Mouse (Mus musculus) neural tube, embryonic 11.5 days (tissue): Measurements from ENCODE around the gene Ramp1. TPM values are rescaled to one million over a fixed set of nuclear protein-coding genes. Genes with fewer than 3 reads are reported as not detected.

Experiments
- ATAC-seq: fragments of 200-750 bp; cut with Nextera tagmentation; 2 replicates; pipeline ENCODE4 v1.8.0; 2017; ENCODE audit warnings: moderate number of reproducible peaks, mild to moderate bottlenecking, moderate TSS enrichment, moderate library complexity; ENCODE audit not compliant: insufficient read depth, low FRiP score, low TSS enrichment
- DNase-seq: peaks from one replicate; pipeline ENCODE4 v3.0.0-alpha.2; 2015; ENCODE audit warnings: low spot score
- H3K27ac ChIP-seq: fragments of 300-500 bp; sonication (generic); 2 replicates; pipeline ENCODE4 v1.5.1; 2014; ENCODE audit warnings: low read depth, mild to moderate bottlenecking, low read length
- H3K27me3 ChIP-seq: fragments of 300-500 bp; sonication (generic); 2 replicates; pipeline ENCODE4 v1.6.1; 2014; ENCODE audit warnings: mild to moderate bottlenecking, low read length, mixed read lengths; ENCODE audit not compliant: control insufficient read depth, insufficient read depth
- H3K36me3 ChIP-seq: fragments of 300-500 bp; sonication (generic); 2 replicates; pipeline ENCODE4 v1.6.1; 2014; ENCODE audit warnings: mild to moderate bottlenecking, low read length, moderate library complexity, mixed read lengths; ENCODE audit not compliant: control insufficient read depth, insufficient read depth
- H3K4me1 ChIP-seq: fragments of 300-500 bp; sonication (generic); 2 replicates; pipeline ENCODE4 v1.6.1; 2014; ENCODE audit warnings: low read length, mixed read lengths; ENCODE audit not compliant: control insufficient read depth, insufficient read depth
- H3K4me2 ChIP-seq: fragments of 300-500 bp; sonication (generic); 2 replicates; pipeline ENCODE4 v1.6.1; 2014; ENCODE audit warnings: low read depth, mild to moderate bottlenecking, moderate library complexity
- H3K4me3 ChIP-seq: fragments of 300-500 bp; sonication (generic); 2 replicates; pipeline ENCODE4 v1.5.1; 2014; ENCODE audit warnings: low read depth, low read length
- H3K9ac ChIP-seq: fragments of 300-500 bp; sonication (generic); 2 replicates; pipeline ENCODE4 v1.6.1; 2014; ENCODE audit warnings: mild to moderate bottlenecking, low read length
- H3K9me3 ChIP-seq: fragments of 300-500 bp; sonication (generic); 2 replicates; pipeline ENCODE4 v1.6.1; 2016; ENCODE audit warnings: low read length; ENCODE audit not compliant: control insufficient read depth
- WGBS: fragments of 180-500 bp; shearing (Covaris S2); extraction: QIAGEN DNeasy Blood & Tissue Kit; methylation state at CpG from one replicate; pipeline ENCODE4 v1.1.7; 2014; 5-methylcytosine and 5-hydroxymethylcytosine counted together
- polyA plus RNA-seq: library from polyadenylated mRNA; unstranded; fragments of >200 nt; fragmentation: Nextera tagmentation; extraction: Ambion mirVana; gene quantifications from 2 replicates; pipeline ENCODE4 v1.2.1, GENCODE M21; 2014

Ramp1 gene
- polyA plus RNA-seq, 1 experiment from 2014 or later, result 1.2 TPM

DNA sequence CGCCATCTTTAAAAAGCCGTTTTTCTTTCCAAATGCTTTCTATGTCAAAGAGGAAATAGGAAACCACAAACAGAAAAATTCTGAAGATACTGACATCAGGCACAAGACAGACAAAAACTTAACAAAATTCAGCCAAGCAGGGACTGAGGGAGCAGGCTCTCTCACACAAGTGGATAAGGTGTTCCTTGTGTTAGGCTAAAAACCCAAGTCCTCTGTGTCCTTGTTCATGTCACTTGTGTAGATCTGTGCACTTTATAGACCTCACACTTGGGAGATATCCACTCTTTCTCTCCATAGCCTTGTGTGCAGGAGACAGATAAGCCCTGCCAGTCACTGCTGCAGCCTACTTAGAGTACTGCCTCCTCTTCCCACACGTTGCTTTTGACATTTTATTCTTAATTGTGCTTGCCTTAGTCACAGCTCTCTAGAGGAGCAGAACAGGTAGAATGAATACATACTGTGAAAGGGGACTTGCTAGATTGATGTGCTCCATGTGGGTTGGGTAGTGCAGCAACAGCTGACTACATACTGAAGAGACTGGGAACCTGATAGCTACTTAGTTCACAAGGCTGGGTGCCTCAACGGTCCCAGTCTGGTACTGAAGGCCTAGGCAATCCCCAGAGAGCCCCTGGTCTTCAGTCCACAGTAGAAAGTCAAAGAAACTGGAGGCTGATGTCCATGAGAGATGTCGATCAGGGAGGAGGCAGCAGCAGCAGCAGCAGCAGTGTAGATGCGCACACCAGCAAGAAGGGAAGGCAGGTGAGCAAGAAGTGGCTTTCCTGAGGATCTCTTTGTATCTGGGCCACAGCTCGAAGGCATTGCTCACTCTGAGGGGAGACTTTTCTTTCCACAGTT lies 8.4 kb downstream of the Ramp1 start:
- no peak overlapping the region for H3K4me2 ChIP-seq
- H3K27me3 ChIP-seq, result no peaks in the 10 kb centered on the region
- H3K4me1 ChIP-seq, result no peaks in the 10 kb centered on the region
- H3K36me3 ChIP-seq, result no peaks in the 10 kb centered on the region
- 87% methylated on average over 7 of the region's 7 CpGs for WGBS
- H3K9ac ChIP-seq, result no peak overlapping the region
- no peaks in the 10 kb centered on the region for H3K9me3 ChIP-seq
- ATAC-seq, result no peak
- no peak overlapping the region for H3K27ac ChIP-seq
- no peak overlapping the region for H3K4me3 ChIP-seq
- no peak for DNase-seq

GRCm38 (mm10) chr1:91188851-91189460 lies 9.3 kb downstream of the Ramp1 start:
- no peak overlapping the region for H3K4me3 ChIP-seq
- H3K9ac ChIP-seq, result no peak overlapping the region
- no peaks in the 10 kb centered on the region for H3K4me1 ChIP-seq
- no peaks in the 10 kb centered on the region for H3K27me3 ChIP-seq
- 93% methylated on average over 10 of the region's 10 CpGs for WGBS
- no peak overlapping the region for H3K27ac ChIP-seq
- H3K4me2 ChIP-seq, result no peak overlapping the region
- H3K9me3 ChIP-seq, result no peaks in the 10 kb centered on the region
- H3K36me3 ChIP-seq, result no peaks in the 10 kb centered on the region
- no peak for ATAC-seq
- no peak for DNase-seq

GRCm38 (mm10) chr1:91192184-91192583 lies 12.6 kb downstream of the Ramp1 start:
- H3K36me3 ChIP-seq, result no peaks in the 10 kb centered on the region
- H3K27ac ChIP-seq, result no peak overlapping the region
- 80% methylated on average over 8 of the region's 8 CpGs for WGBS
- no peaks in the 10 kb centered on the region for H3K9me3 ChIP-seq
- no peak overlapping the region for H3K4me3 ChIP-seq
- H3K9ac ChIP-seq, result no peak overlapping the region
- DNase-seq (no peak), ATAC-seq (no peak)
- no peaks in the 10 kb centered on the region for H3K4me1 ChIP-seq
- no peak overlapping the region for H3K4me2 ChIP-seq
- H3K27me3 ChIP-seq, result no peaks in the 10 kb centered on the region

DNA sequence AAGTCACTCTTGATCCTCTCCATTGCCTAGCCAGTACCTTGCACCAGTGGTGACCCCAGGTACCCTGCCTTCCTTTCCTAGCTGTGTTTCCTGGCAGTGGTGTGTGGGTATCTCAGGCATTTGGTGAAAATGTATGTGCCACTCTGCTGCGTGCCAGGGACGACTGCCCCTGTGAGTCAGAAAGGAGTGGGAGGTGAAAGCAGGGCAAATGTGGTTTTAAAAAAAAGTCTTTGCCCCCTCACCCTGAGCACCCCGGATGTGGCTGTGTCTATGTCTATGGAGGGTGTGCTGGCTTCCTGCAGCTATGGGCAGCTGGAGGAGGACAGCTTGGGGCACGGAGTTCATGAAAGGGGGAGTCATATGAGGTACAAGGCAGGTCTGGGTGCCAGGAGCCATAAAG lies 13.6 kb downstream of the Ramp1 start:
- Histone ChIP-seq H3K4me1 (no peaks in the 10 kb centered on the region), H3K27ac (no peak overlapping the region), H3K27me3 (no peaks in the 10 kb centered on the region), H3K9me3 (no peaks in the 10 kb centered on the region), H3K36me3 (no peaks in the 10 kb centered on the region), H3K9ac (no peak overlapping the region), H3K4me3 (no peak overlapping the region), H3K4me2 (no peak overlapping the region)
- no peak for ATAC-seq
- 84% methylated on average over 4 of the region's 4 CpGs for WGBS
- DNase-seq, result no peak

DNA sequence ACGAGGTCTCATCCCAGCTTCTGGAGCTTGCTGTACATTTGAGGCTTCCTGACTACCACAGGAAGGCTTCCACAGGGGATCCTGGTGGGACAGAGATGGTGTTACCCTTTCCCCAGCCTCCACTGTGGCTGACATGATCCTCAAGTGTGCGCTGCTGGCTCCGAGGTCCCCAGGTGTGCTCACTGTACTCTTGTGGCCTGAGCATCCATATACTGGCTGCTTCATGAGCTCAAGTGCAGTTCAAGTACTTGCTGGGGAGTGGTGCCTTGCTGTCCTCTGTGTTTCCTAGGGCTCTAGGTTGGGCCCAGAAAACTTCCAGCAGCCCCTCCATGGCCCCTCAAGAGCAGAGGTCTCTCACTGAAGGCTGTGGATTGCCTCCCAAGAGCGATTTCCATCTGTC lies 14.1 kb downstream of the Ramp1 start:
- no peaks in the 10 kb centered on the region for H3K27me3 ChIP-seq
- H3K9ac ChIP-seq, result no peak overlapping the region
- ATAC-seq (no peak), DNase-seq (no peak)
- no peak overlapping the region for H3K4me2 ChIP-seq
- H3K4me3 ChIP-seq, result no peak overlapping the region
- H3K9me3 ChIP-seq, result no peaks in the 10 kb centered on the region
- no peak overlapping the region for H3K27ac ChIP-seq
- H3K36me3 ChIP-seq, result no peaks in the 10 kb centered on the region
- 89% methylated on average over 4 of the region's 4 CpGs for WGBS
- H3K4me1 ChIP-seq, result no peaks in the 10 kb centered on the region

- no peaks in the 10 kb centered on the region for H3K4me1 ChIP-seq
- ATAC-seq, result no peak
- H3K9me3 ChIP-seq, result no peaks in the 10 kb centered on the region
- no peak overlapping the region for H3K4me2 ChIP-seq
- H3K36me3 ChIP-seq, result no peaks in the 10 kb centered on the region
- H3K27me3 ChIP-seq, result no peaks in the 10 kb centered on the region
- H3K4me3 ChIP-seq, result no peak overlapping the region
- DNase-seq, result no peak
- H3K27ac ChIP-seq, result no peak overlapping the region
- 87% methylated on average over 10 of the region's 10 CpGs for WGBS
- H3K9ac ChIP-seq, result no peak overlapping the region
These were observed 20.2 kb downstream of the Ramp1 start for GRCm38 (mm10) chr1:91199793-91200192.

DNA sequence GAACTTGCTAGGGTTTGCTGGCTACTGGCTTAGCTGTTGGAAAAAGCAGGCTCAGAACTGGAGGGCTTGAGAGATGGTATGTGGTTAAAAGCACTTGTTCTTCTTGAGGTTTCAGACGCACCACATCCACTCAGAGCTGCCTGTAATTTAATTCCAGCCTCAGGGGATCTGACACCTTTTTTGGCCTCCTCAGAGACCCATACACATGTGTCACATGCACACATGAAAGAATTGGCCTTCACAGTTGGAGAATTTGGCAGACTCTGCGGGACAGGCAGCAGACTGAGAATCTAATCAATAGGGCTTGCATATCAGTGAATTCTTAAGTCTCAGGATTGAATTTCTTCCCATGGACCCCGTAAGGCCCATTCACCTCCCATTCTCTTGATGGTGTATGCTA lies 21.5 kb downstream of the Ramp1 start:
- Histone ChIP-seq H3K27me3 (no peaks in the 10 kb centered on the region), H3K4me3 (no peak overlapping the region), H3K4me2 (no peak overlapping the region), H3K36me3 (no peaks in the 10 kb centered on the region), H3K4me1 (no peaks in the 10 kb centered on the region), H3K27ac (no peak overlapping the region), H3K9ac (no peak overlapping the region), H3K9me3 (no peaks in the 10 kb centered on the region)
- DNase-seq (no peak), ATAC-seq (no peak)
- 64% methylated on average over 3 of the region's 3 CpGs for WGBS

DNA sequence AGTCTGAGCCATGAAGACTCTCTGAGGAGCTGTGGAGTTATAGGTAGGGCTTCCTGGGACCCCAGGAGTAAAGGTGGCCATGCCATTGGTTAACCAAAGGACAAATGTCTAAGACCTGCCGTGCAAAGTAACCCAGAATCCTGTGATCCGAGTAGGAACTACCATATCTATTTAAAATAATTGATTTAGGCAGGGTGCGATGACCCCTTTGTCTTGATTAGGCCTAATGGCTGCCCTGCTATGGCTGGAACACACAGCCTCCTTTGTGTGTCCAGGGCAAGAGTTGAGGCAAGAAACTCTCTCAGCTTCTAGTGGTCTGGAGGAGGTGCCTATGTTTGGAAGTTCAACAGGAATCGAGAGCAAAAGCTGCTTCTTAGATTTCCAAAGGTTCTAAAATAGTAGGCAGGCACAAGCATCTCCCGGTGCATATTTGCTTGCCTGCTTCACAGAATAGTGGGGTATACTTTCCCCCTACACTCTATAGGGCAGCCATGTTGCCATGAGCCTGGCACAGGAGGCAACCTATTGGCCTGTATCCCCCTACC lies 24.7 kb downstream of the Ramp1 start:
- Histone ChIP-seq H3K4me2 (no peak overlapping the region), H3K36me3 (no peaks in the 10 kb centered on the region), H3K4me1 (no peaks in the 10 kb centered on the region), H3K27ac (no peak overlapping the region), H3K9me3 (no peaks in the 10 kb centered on the region), H3K27me3 (no peaks in the 10 kb centered on the region), H3K9ac (no peak overlapping the region), H3K4me3 (no peak overlapping the region)
- 82% methylated on average over 5 of the region's 5 CpGs for WGBS
- no peak for DNase-seq
- ATAC-seq, result no peak

DNA sequence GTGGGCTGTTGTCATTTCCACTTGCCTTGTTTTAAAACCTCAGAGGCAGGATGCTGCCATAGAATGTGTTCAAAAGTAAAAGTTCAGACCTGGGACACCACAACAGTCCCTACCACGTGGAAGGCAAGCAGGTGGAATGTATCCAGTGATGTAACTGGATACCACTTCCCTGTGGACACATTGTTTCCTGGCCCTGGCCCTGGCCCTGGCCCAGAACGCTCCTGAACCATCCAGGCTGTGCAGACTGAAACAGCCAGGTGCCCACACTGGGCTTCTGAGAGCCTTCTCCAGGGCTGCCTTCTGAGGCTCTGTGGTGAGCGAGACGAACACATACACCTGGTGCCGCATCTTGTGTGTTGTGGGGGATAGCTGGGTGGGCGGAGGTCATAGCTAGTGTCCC lies 26.0 kb downstream of the Ramp1 start:
- 84% methylated on average over 6 of the region's 6 CpGs for WGBS

More for the DNA sequence above, 26.0 kb downstream of the Ramp1 start:
- H3K4me3 ChIP-seq, result no peak overlapping the region
- no peaks in the 10 kb centered on the region for H3K4me1 ChIP-seq
- H3K9ac ChIP-seq, result no peak overlapping the region
- DNase-seq (no peak), ATAC-seq (no peak)
- H3K9me3 ChIP-seq, result no peaks in the 10 kb centered on the region
- no peak overlapping the region for H3K4me2 ChIP-seq
- no peaks in the 10 kb centered on the region for H3K36me3 ChIP-seq
- H3K27me3 ChIP-seq, result no peaks in the 10 kb centered on the region
- H3K27ac ChIP-seq, result no peak overlapping the region
